Mouse (Mus musculus) midbrain, embryonic 12.5 days (tissue): ENCODE measurements around the gene Slirp. TPM values are rescaled to one million over a fixed set of nuclear protein-coding genes. Genes with fewer than 3 reads are reported as not detected.

Experiments
- ATAC-seq: fragments of 200-750 bp; cut with Nextera tagmentation; 2 replicates; pipeline ENCODE4 v1.8.0; 2017; ENCODE audit warnings: low read depth, moderate TSS enrichment, moderate library complexity; ENCODE audit not compliant: low FRiP score
- H3K27ac ChIP-seq: fragments of 300-500 bp; sonication (generic); replicated peaks from 2 replicates; pipeline ENCODE4 v1.5.1; 2016; ENCODE audit warnings: mild to moderate bottlenecking
- H3K27me3 ChIP-seq: fragments of 300-500 bp; sonication (generic); 2 replicates; pipeline ENCODE4 v1.6.1; 2016; ENCODE audit warnings: mild to moderate bottlenecking
- H3K36me3 ChIP-seq: fragments of 300-500 bp; sonication (generic); 2 replicates; pipeline ENCODE4 v1.6.1; 2016
- H3K4me1 ChIP-seq: fragments of 300-500 bp; sonication (generic); 2 replicates; pipeline ENCODE4 v1.6.1; 2016
- H3K4me2 ChIP-seq: fragments of 300-500 bp; sonication (generic); replicated peaks from 2 replicates; pipeline ENCODE4 v1.6.1; 2016; ENCODE audit warnings: mild to moderate bottlenecking, moderate library complexity
- H3K4me3 ChIP-seq: fragments of 300-500 bp; sonication (generic); 2 replicates; pipeline ENCODE4 v1.5.1; 2016; ENCODE audit warnings: mild to moderate bottlenecking
- H3K9ac ChIP-seq: fragments of 300-500 bp; sonication (generic); replicated peaks from 2 replicates; pipeline ENCODE4 v1.6.1; 2016; ENCODE audit warnings: mild to moderate bottlenecking, moderate library complexity
- H3K9me3 ChIP-seq: fragments of 300-500 bp; sonication (generic); 2 replicates; pipeline ENCODE4 v1.6.1; 2016; ENCODE audit warnings: mild to moderate bottlenecking
- WGBS: fragments of 180-500 bp; shearing (Covaris S2); methylation state at CpG from one replicate; pipeline ENCODE4 v1.1.7; 2016; 5-methylcytosine and 5-hydroxymethylcytosine counted together
- polyA plus RNA-seq: library from polyadenylated mRNA; unstranded; fragments of >200 nt; fragmentation: Nextera tagmentation; extraction: Ambion mirVana; gene quantifications from 2 replicates; pipeline ENCODE4 v1.2.1, GENCODE M21; 2016

Gene Slirp
- polyA plus RNA-seq: 281 and 287 TPM in 2 replicates

- Histone ChIP-seq H3K4me3 (peak within 1 kb of the TSS; percentile 98), H3K27ac (peak within 1 kb of the TSS; percentile 86), H3K9ac (peak within 1 kb of the TSS; percentile 92), H3K9me3 (no peaks in the 10 kb centered on the region), H3K4me2 (peak within 1 kb of the TSS; percentile 85), H3K4me1 (peaks cover 23% of the 10 kb centered on the region), H3K27me3 (no peaks in the 10 kb centered on the region), H3K36me3 (peaks cover 47% of the 10 kb centered on the region)
- WGBS: under 1% methylated on average over 28 of the region's 28 CpGs
- ATAC-seq: peak; percentile 93
These were observed at the start of gene Slirp, which contains the start of gene Alkbh1 for GRCm38 (mm10) chr12:87443700-87444122. Gene Slirp, plus strand, starts transcription at chr12:87443896. Gene Alkbh1, minus strand, starts transcription at chr12:87444017.

- Histone ChIP-seq H3K9me3 (no peaks in the 10 kb centered on the region), H3K9ac (no peak overlapping the region), H3K4me2 (no peak overlapping the region), H3K4me1 (no peaks in the 10 kb centered on the region), H3K36me3 (no peaks in the 10 kb centered on the region), H3K4me3 (no peak overlapping the region), H3K27ac (no peak overlapping the region), H3K27me3 (no peaks in the 10 kb centered on the region)
- 84% methylated on average over 6 of the region's 6 CpGs for WGBS
- no peak for ATAC-seq
These were observed 49.4 kb upstream of the Slirp start for GRCm38 (mm10) chr12:87394316-87394715.

- Histone ChIP-seq H3K27ac (no peak overlapping the region), H3K4me2 (no peak overlapping the region), H3K4me1 (no peaks in the 10 kb centered on the region), H3K27me3 (no peaks in the 10 kb centered on the region), H3K4me3 (no peak overlapping the region), H3K9ac (no peak overlapping the region), H3K9me3 (no peaks in the 10 kb centered on the region), H3K36me3 (no peaks in the 10 kb centered on the region)
- no peak for ATAC-seq
- WGBS: 81% methylated on average over 4 of the region's 4 CpGs
These were observed 46.6 kb upstream of the Slirp start for GRCm38 (mm10) chr12:87397126-87397525.

DNA sequence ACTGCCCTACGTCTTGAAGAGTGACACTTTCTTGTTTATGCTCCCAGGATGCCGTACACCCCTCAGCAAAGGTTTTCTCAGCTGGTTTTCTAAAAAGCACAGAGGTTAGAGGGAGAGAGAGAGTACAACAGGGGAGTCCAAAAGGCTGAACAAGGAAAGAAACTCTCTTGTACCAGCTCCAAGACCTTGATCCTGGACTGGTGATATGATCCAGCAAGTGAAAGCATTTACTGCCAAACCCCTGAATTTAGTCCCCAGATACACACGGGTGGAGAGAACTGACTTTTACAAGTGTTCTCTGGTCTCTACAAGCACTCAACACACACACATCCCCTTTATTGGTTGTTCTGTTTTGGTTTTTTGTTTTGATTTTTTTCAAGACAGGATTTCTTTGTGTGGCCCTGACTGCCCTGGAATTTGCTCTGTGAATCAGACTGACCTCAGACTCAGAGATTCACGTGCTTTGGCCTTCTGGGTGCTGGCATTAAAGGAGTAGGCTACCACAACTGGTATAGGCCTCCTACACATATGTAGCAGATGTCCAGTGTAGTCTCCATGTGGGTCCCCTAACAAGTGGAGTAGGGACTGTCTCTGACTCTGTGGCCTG lies 45.8 kb upstream of the Slirp start:
- no peak overlapping the region for H3K27ac ChIP-seq
- no peaks in the 10 kb centered on the region for H3K36me3 ChIP-seq
- H3K9ac ChIP-seq: no peak overlapping the region
- H3K9me3 ChIP-seq: no peaks in the 10 kb centered on the region
- H3K27me3 ChIP-seq: no peaks in the 10 kb centered on the region
- ATAC-seq: no peak
- H3K4me2 ChIP-seq: no peak overlapping the region
- H3K4me1 ChIP-seq: no peaks in the 10 kb centered on the region
- 76% methylated on average over 4 of the region's 4 CpGs for WGBS
- H3K4me3 ChIP-seq: no peak overlapping the region

DNA sequence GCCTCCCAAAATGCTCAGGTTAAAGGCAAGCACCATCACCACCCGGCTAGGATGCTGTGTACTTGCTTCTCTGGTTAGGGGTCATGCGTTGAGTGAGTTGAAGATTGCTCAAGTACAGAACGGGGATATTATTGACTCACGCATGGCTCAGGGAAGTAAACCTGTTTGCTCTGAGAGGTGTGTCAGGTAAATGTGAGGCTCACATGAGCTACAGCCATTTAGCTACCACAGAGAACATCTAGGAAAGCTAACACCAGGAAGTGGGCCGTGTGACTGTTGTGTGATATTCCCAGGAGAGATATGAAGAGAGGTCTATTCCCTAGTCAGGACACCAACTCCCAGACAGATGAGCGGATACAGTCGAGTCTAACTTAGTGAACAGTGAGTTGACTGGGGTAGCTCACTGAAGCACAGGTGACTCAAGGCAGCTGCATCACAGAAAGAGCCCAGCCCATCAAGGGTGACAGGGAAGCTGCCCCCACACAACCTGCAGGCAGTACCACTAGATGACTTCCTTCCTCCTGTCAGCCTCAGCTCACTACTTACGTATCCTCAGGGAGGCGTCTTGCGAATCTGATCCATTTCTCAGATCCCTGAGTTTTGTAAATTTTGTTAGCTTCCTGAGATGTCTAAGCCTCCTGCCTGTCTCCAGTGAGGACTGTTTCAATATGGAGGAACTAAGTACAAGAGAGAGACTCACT lies 44.4 kb upstream of the Slirp start:
- 90% methylated on average over 10 of the region's 10 CpGs for WGBS
- Histone ChIP-seq H3K9me3 (no peaks in the 10 kb centered on the region), H3K27me3 (no peaks in the 10 kb centered on the region), H3K4me3 (no peak overlapping the region), H3K4me1 (no peaks in the 10 kb centered on the region), H3K4me2 (no peak overlapping the region), H3K36me3 (no peaks in the 10 kb centered on the region), H3K9ac (no peak overlapping the region), H3K27ac (no peak overlapping the region)
- ATAC-seq: no peak

DNA sequence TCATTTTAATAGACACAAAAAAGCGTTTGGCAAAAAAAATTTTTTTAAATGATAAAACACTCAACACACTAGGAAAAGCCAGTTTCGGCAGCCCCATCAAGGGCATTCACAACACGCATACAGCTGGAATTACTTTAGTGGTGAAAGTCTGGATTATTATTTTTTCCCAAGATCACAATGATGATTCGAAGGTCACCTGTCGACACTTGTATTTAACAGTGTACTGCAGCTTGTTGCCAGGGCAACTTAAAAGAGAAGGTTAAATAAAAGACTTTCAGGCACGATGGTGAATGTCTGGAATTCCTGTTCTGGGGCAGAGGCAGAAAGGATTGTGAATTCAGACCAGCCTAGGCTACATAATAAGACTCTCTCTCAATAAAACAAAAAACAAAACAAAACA lies 41.8 kb upstream of the Slirp start:
- 57% methylated on average over 6 of the region's 6 CpGs for WGBS

GRCm38 (mm10) chr12:87405165-87405564 lies 38.5 kb upstream of the Slirp start:
- Histone ChIP-seq H3K4me2 (no peak overlapping the region), H3K4me3 (no peak overlapping the region), H3K4me1 (no peaks in the 10 kb centered on the region), H3K9me3 (no peaks in the 10 kb centered on the region), H3K9ac (no peak overlapping the region), H3K27ac (no peak overlapping the region), H3K27me3 (no peaks in the 10 kb centered on the region; the same call in 1 of the 2 replicates), H3K36me3 (no peaks in the 10 kb centered on the region)
- WGBS: 90% methylated on average over 4 of the region's 4 CpGs
- ATAC-seq: no peak

More for the DNA sequence above, 41.8 kb upstream of the Slirp start:
- no peak for ATAC-seq
- no peaks in the 10 kb centered on the region for H3K36me3 ChIP-seq
- no peak overlapping the region for H3K4me3 ChIP-seq
- no peak overlapping the region for H3K9ac ChIP-seq
- H3K27me3 ChIP-seq: no peaks in the 10 kb centered on the region
- no peaks in the 10 kb centered on the region for H3K4me1 ChIP-seq
- no peak overlapping the region for H3K27ac ChIP-seq
- no peak overlapping the region for H3K4me2 ChIP-seq
- no peaks in the 10 kb centered on the region for H3K9me3 ChIP-seq

DNA sequence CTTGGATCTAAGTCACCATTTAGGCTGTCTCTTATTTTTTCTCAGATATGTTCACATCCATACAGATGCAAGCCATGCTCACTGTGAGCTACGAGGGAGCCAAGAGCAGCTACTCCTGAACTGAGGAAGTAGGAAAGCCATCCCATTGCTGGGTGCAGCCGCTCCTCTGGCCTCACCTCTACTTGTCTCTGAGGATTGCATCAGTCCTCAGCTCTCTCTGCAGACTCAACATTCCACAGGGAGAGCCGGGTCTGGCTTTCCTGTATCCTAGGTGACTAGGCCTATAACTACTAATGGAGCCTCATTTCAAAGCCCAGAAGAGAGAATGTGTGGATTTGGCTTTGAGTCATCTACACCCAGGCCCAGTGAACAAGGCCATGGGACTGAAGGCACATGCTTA lies 38.0 kb upstream of the Slirp start:
- H3K27ac ChIP-seq: no peak overlapping the region
- H3K27me3 ChIP-seq: no peaks in the 10 kb centered on the region; the same call in 1 of the 2 replicates
- 70% methylated on average over 3 of the region's 3 CpGs for WGBS
- H3K4me2 ChIP-seq: no peak overlapping the region
- no peak overlapping the region for H3K4me3 ChIP-seq
- H3K9me3 ChIP-seq: no peaks in the 10 kb centered on the region
- H3K9ac ChIP-seq: no peak overlapping the region
- no peaks in the 10 kb centered on the region for H3K4me1 ChIP-seq
- no peak for ATAC-seq
- H3K36me3 ChIP-seq: no peaks in the 10 kb centered on the region

DNA sequence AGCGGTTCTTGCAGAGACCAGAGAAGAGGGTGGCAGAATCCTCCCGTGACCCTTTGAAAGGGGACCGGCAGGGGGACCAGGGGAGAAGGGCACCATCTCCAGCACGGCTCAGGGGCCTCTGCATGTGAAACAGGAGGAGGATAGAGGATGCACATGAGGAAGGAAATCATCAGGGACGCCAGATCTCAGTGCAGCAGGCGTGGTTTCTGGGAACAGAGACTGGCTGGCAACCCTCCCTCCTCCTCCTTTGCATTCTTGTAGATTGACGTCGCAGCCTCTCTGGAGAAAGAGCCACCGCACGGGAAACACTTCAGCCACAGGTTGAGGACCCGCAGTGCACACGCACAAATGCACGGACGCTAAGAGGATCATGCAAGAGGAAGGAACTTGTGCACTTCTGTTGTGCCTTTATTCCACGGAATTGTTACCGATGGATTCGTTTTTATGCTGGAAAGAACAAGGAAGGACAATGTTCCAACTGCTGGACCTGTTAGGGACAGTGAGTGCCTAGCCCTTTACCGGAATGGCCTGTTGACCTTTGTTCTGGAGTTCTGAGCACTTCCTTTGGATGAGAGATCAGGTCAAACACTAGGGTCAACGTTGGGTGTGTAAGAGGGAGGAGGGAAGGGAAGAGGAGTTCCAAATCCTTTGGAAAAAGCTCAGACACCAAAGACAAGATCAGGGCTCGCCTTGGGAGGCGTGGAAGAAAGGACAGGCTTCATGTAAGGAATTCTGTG lies 35.7 kb upstream of the Slirp start:
- WGBS: 55% methylated on average over 21 of the region's 21 CpGs
- ATAC-seq: no peak
- Histone ChIP-seq H3K36me3 (no peaks in the 10 kb centered on the region), H3K9ac (no peak overlapping the region), H3K4me3 (no peak overlapping the region), H3K27ac (no peak overlapping the region), H3K9me3 (no peaks in the 10 kb centered on the region), H3K4me2 (0 out of 2 replicates have a peak overlapping the region, but pooled peaks have one; percentile 8), H3K4me1 (no peaks in the 10 kb centered on the region), H3K27me3 (no peaks in the 10 kb centered on the region; the same call in 1 of the 2 replicates)

GRCm38 (mm10) chr12:87409123-87409522 lies 34.6 kb upstream of the Slirp start:
- WGBS: 87% methylated on average over 4 of the region's 4 CpGs
- Histone ChIP-seq H3K36me3 (no peaks in the 10 kb centered on the region), H3K4me2 (no peak overlapping the region), H3K4me3 (no peak overlapping the region), H3K9me3 (no peaks in the 10 kb centered on the region), H3K4me1 (no peaks in the 10 kb centered on the region), H3K27me3 (no peaks in the 10 kb centered on the region; the same call in 1 of the 2 replicates), H3K27ac (no peak overlapping the region), H3K9ac (no peak overlapping the region)
- no peak for ATAC-seq

GRCm38 (mm10) chr12:87410999-87411398 lies 32.7 kb upstream of the Slirp start:
- WGBS: 59% methylated on average over 7 of the region's 7 CpGs
- Histone ChIP-seq H3K9ac (no peak overlapping the region), H3K9me3 (no peaks in the 10 kb centered on the region), H3K27ac (no peak overlapping the region), H3K36me3 (no peaks in the 10 kb centered on the region), H3K4me2 (no peak overlapping the region), H3K4me1 (no peaks in the 10 kb centered on the region), H3K4me3 (no peak overlapping the region), H3K27me3 (no peaks in the 10 kb centered on the region; the same call in 1 of the 2 replicates)
- no peak for ATAC-seq
